Comparison of ENCODE assay signal across 13 mouse cellular contexts in genomic region chr5:9107296-9108089, GRCm38 (mm10). TPM values are rescaled to one million over a fixed set of nuclear protein-coding genes. Genes with fewer than 3 reads are reported as not detected.
A peak's percentile ranks its signal among the peaks of the same experiment; 100 is the strongest.
DNase-seq lines count a peak whose midpoint lies in the region; ATAC-seq and TF ChIP-seq lines count a peak whose summit lies in the region.
"Had no signal": no experiment of that assay in that cellular context is flagged by ENCODE, and none has a peak within 500 bp of the region (broad histone marks: within the 10 kb centered on the region; RNA-seq: fewer than 3 reads in every experiment).

No protein-coding gene starts in this region.

- WGBS in intestine, embryonic 16.5 days = 71% methylated on average over 8 of the region's 8 CpGs
- 76% methylated on average over 8 of the region's 8 CpGs for WGBS in intestine, embryonic 15.5 days
- WGBS in bone marrow, adult 2 months = 33% methylated on average over 8 of the region's 8 CpGs
- WGBS in midbrain, embryonic 14.5 days = 80% methylated on average over 8 of the region's 8 CpGs

- DNase-seq in 416B (ENCODE audit: low read depth) = peak; percentile 92
- DNase-seq in lung, postnatal 25 days (ENCODE audit: low spot score) = peak; percentile 75
- DNase-seq in midbrain, embryonic 14.5 days = no peak
- no peak for DNase-seq in urinary bladder, adult 2 months (ENCODE audit: low spot score)
- DNase-seq: cerebellum, adult 11 months; thymus, adult 18-20 months had no signal

- no peak for TF ChIP-seq POLR2A in bone marrow, adult 2 months (IDR thresholded peaks at IDR 0.05; ENCODE audit: borderline replicate concordance, control insufficient read depth, low read depth, low read length)

- no peak overlapping the region for H3K4me2 ChIP-seq in intestine, embryonic 16.5 days (ENCODE audit: low read depth, low read length)
- H3K4me2 ChIP-seq in intestine, embryonic 15.5 days (replicated peaks) = no peak overlapping the region
- no peak overlapping the region for H3K4me2 ChIP-seq in midbrain, embryonic 14.5 days (ENCODE audit: low read length)
- H3K4me2 ChIP-seq: heart, embryonic 15.5 days had no signal

- H3K4me1 ChIP-seq in intestine, embryonic 16.5 days (ENCODE audit: control insufficient read depth, insufficient read depth, low read length) = 0 out of 2 replicates have a peak, but pooled peaks cover 2% of the 10 kb centered on the region
- H3K4me1 ChIP-seq in intestine, embryonic 15.5 days (replicated peaks) = no peaks in the 10 kb centered on the region
- peaks cover 7% of the 10 kb centered on the region for H3K4me1 ChIP-seq in bone marrow, adult 2 months (ENCODE audit: control insufficient read depth, insufficient read depth, low read length)
- no peaks in the 10 kb centered on the region for H3K4me1 ChIP-seq in midbrain, embryonic 14.5 days (ENCODE audit: control insufficient read depth, insufficient read depth, low read length)
- H3K4me1 ChIP-seq: heart, embryonic 15.5 days had no signal

- H3K9me3 ChIP-seq in intestine, embryonic 16.5 days (ENCODE audit: control insufficient read depth, low read length) = no peaks in the 10 kb centered on the region
- no peaks in the 10 kb centered on the region for H3K9me3 ChIP-seq in intestine, embryonic 15.5 days
- no peaks in the 10 kb centered on the region for H3K9me3 ChIP-seq in midbrain, embryonic 14.5 days (ENCODE audit: control insufficient read depth, low read length)
- H3K9me3 ChIP-seq: heart, embryonic 15.5 days had no signal

- 0 out of 2 replicates have a peak, but pooled peaks cover 3% of the 10 kb centered on the region for H3K27me3 ChIP-seq in intestine, embryonic 16.5 days (replicated peaks; ENCODE audit: control insufficient read depth, insufficient read depth, low read length)
- H3K27me3 ChIP-seq in intestine, embryonic 15.5 days (replicated peaks) = no peaks in the 10 kb centered on the region
- no peaks in the 10 kb centered on the region for H3K27me3 ChIP-seq in midbrain, embryonic 14.5 days (ENCODE audit: control insufficient read depth, insufficient read depth, low read length)

- no peak overlapping the region for H3K27ac ChIP-seq in intestine, embryonic 16.5 days (ENCODE audit: low read length)
- no peak overlapping the region for H3K27ac ChIP-seq in intestine, embryonic 15.5 days
- H3K27ac ChIP-seq in bone marrow, adult 2 months (ENCODE audit: control insufficient read depth, insufficient read depth, low read depth, low read length, poor library complexity) = peak overlapping the region; percentile 68
- no peak overlapping the region for H3K27ac ChIP-seq in midbrain, embryonic 14.5 days (replicated peaks; ENCODE audit: low read depth, low read length)
- H3K27ac ChIP-seq: heart, embryonic 15.5 days; liver, embryonic 14.5 days had no signal

- no peak overlapping the region for H3K9ac ChIP-seq in intestine, embryonic 16.5 days (ENCODE audit: low read depth, low read length)
- no peak overlapping the region for H3K9ac ChIP-seq in intestine, embryonic 15.5 days
- H3K9ac ChIP-seq in midbrain, embryonic 14.5 days (replicated peaks; ENCODE audit: low read length) = no peak overlapping the region
- H3K9ac ChIP-seq: heart, embryonic 15.5 days; liver, embryonic 14.5 days had no signal

- ATAC-seq in intestine, embryonic 16.5 days = peak; percentile 26; the same call in 1 of the 2 replicates
- ATAC-seq in intestine, embryonic 15.5 days = no peak
- ATAC-seq in erythroid progenitor cell, adult 5-6 weeks (replicated peaks; ENCODE audit: low FRiP score, poor library complexity, severe bottlenecking) = no peak
- ATAC-seq in midbrain, embryonic 14.5 days (ENCODE audit: low FRiP score, low TSS enrichment) = no peak
- ATAC-seq: hindbrain, embryonic 16.5 days had no signal

- no peak overlapping the region for H3K4me3 ChIP-seq in intestine, embryonic 16.5 days (ENCODE audit: low read length)
- H3K4me3 ChIP-seq in intestine, embryonic 15.5 days (replicated peaks) = no peak overlapping the region
- H3K4me3 ChIP-seq in bone marrow, adult 2 months (replicated peaks; ENCODE audit: control insufficient read depth, low read depth, low read length) = no peak overlapping the region
- no peak overlapping the region for H3K4me3 ChIP-seq in midbrain, embryonic 14.5 days (replicated peaks; ENCODE audit: low read depth, low read length)
- H3K4me3 ChIP-seq: heart, embryonic 15.5 days had no signal

- H3K36me3 ChIP-seq in intestine, embryonic 16.5 days (ENCODE audit: control insufficient read depth, insufficient read depth, low read length) = no peaks in the 10 kb centered on the region
- no peaks in the 10 kb centered on the region for H3K36me3 ChIP-seq in intestine, embryonic 15.5 days
- no peaks in the 10 kb centered on the region for H3K36me3 ChIP-seq in midbrain, embryonic 14.5 days (ENCODE audit: control insufficient read depth, insufficient read depth, low read length)
- H3K36me3 ChIP-seq: heart, embryonic 15.5 days had no signal

- no peak for TF ChIP-seq CTCF in bone marrow, adult 2 months (IDR thresholded peaks at IDR 0.05; ENCODE audit: control insufficient read depth, insufficient read depth, low read length)

RNA-seq across cellular contexts. Expression of gene Tmem243, which starts 7.0 kb away (rescaled TPM):
- polyA plus RNA-seq in intestine, embryonic 16.5 days (2015; fragmentation: Nextera tagmentation; extraction: Ambion mirVana) = 5.3 and 10.5 TPM in 2 replicates
- polyA plus RNA-seq in intestine, embryonic 15.5 days (2015; fragmentation: Nextera tagmentation; extraction: Ambion mirVana) = 21.9 and 26.6 TPM in 2 replicates
- 11.3 and 12.9 TPM in 2 replicates for polyA plus RNA-seq in bone marrow, adult 2 months (2011; ENCODE audit: insufficient read depth, insufficient read length, low replicate concordance, missing spikeins)
- 16.9 and 19.7 TPM in 2 replicates for total RNA-seq in erythroid progenitor cell, adult 5-6 weeks (2015; ENCODE audit: low replicate concordance)
- total RNA-seq in erythroid progenitor cell, adult 5-6 weeks (2017; ENCODE audit: low replicate concordance) = 3.2 and 4.1 TPM in 2 replicates
- polyA plus RNA-seq in midbrain, embryonic 14.5 days (2014; fragmentation: Nextera tagmentation; extraction: Ambion mirVana) = 11.9 and 14.9 TPM in 2 replicates
- 24.8 and 28.8 TPM in 2 replicates for polyA plus RNA-seq in urinary bladder, adult 2 months (2012; rRNA removed)

RNA-seq across cellular contexts. Expression of gene Dmtf1, which starts 54.1 kb away (rescaled TPM):
- 29.5 and 29.6 TPM in 2 replicates for polyA plus RNA-seq in intestine, embryonic 16.5 days (2015; fragmentation: Nextera tagmentation; extraction: Ambion mirVana)
- polyA plus RNA-seq in intestine, embryonic 15.5 days (2015; fragmentation: Nextera tagmentation; extraction: Ambion mirVana) = 32.2 and 32.9 TPM in 2 replicates
- 9.7 and 11.9 TPM in 2 replicates for polyA plus RNA-seq in bone marrow, adult 2 months (2011; ENCODE audit: insufficient read depth, insufficient read length, low replicate concordance, missing spikeins)
- 32.8 and 39.0 TPM in 2 replicates for total RNA-seq in erythroid progenitor cell, adult 5-6 weeks (2015; ENCODE audit: low replicate concordance)
- 27.2 and 47.4 TPM in 2 replicates for total RNA-seq in erythroid progenitor cell, adult 5-6 weeks (2017; ENCODE audit: low replicate concordance)
- 48.8 and 72.8 TPM in 2 replicates for polyA plus RNA-seq in midbrain, embryonic 14.5 days (2014; fragmentation: Nextera tagmentation; extraction: Ambion mirVana)
- polyA plus RNA-seq in urinary bladder, adult 2 months (2012; rRNA removed) = 37.6 and 49.0 TPM in 2 replicates

Comparison
In these comparisons a context has a peak if more than half of its experiments do, and no peak if none do; other contexts are left out.
1. DNase-seq: peak in 416B (single experiment) and lung, postnatal 25 days (single experiment); none in midbrain, embryonic 14.5 days (single experiment) and urinary bladder, adult 2 months (single experiment).